Mouse (Mus musculus) kidney, embryonic 16.5 days (tissue): Measurements from ENCODE around the gene Mtfr1l. TPM values are rescaled to one million over a fixed set of nuclear protein-coding genes. Genes with fewer than 3 reads are reported as not detected.

Experiments used
- ATAC-seq: fragments of 200-750 bp; cut with Nextera tagmentation; 2 replicates; pipeline ENCODE4 v1.8.0; 2017; ENCODE audit warnings: moderate TSS enrichment; ENCODE audit not compliant: low FRiP score, low TSS enrichment
- H3K27ac ChIP-seq: fragments of 300-500 bp; sonication (generic); 2 replicates; pipeline ENCODE4 v1.5.1; 2014; ENCODE audit warnings: low read length
- H3K27me3 ChIP-seq: fragments of 300-500 bp; sonication (generic); 2 replicates; pipeline ENCODE4 v1.6.1; 2014; ENCODE audit warnings: low read length, control low read depth, mixed read lengths; ENCODE audit not compliant: insufficient read depth
- H3K36me3 ChIP-seq: fragments of 300-500 bp; sonication (generic); 2 replicates; pipeline ENCODE4 v1.6.1; 2014; ENCODE audit warnings: low read length, control low read depth, mixed read lengths; ENCODE audit not compliant: insufficient read depth
- H3K4me1 ChIP-seq: fragments of 300-500 bp; sonication (generic); 2 replicates; pipeline ENCODE4 v1.6.1; 2014; ENCODE audit warnings: low read length, control low read depth, mixed read lengths; ENCODE audit not compliant: insufficient read depth
- H3K4me2 ChIP-seq: fragments of 300-500 bp; sonication (generic); replicated peaks from 2 replicates; pipeline ENCODE4 v1.6.1; 2014; ENCODE audit warnings: low read depth, low read length
- H3K4me3 ChIP-seq: fragments of 300-500 bp; sonication (generic); 2 replicates; pipeline ENCODE4 v1.5.1; 2014; ENCODE audit warnings: mild to moderate bottlenecking, low read length
- H3K9ac ChIP-seq: fragments of 300-500 bp; sonication (generic); replicated peaks from 2 replicates; pipeline ENCODE4 v1.6.1; 2014; ENCODE audit warnings: low read length
- H3K9me3 ChIP-seq: fragments of 300-500 bp; sonication (generic); 2 replicates; pipeline ENCODE4 v1.6.1; 2016; ENCODE audit warnings: low read length, control low read depth
- WGBS: fragments of 180-500 bp; shearing (Covaris S2); extraction: QIAGEN DNeasy Blood & Tissue Kit; methylation state at CpG from one replicate; pipeline ENCODE4 v1.1.7; 2014; 5-methylcytosine and 5-hydroxymethylcytosine counted together
- polyA plus RNA-seq: library from polyadenylated mRNA; unstranded; fragments of >200 nt; fragmentation: Nextera tagmentation; extraction: Ambion mirVana; gene quantifications from 2 replicates; pipeline ENCODE4 v1.2.1, GENCODE M21; 2015

Mtfr1l gene
- polyA plus RNA-seq, 1 experiment from 2014 or later, result 127 TPM

DNA sequence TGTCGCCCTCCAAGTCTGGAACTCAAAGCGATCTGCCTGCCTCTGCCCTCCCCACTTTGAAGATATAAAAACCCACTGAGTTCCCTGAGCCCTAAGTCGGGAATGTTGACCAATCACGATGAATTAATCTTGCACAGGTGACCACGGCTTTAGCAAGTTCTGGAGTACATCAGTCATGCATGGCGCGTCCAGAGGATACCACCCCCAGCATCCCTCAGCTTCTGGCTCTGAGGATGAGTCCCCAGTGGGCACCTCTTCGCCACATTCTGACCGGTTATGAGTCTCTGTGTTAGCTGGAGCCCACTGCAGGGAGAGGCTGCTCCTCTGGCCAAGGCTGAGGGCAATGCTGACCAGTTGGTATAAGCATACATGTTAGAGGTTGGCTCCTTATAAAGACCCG is 51.0 kb downstream of the Mtfr1l start:
- no peaks in the 10 kb centered on the region for H3K9me3 ChIP-seq
- no peaks in the 10 kb centered on the region for H3K36me3 ChIP-seq
- WGBS, result 79% methylated on average over 10 of the region's 10 CpGs
- H3K27ac ChIP-seq, result no peak overlapping the region
- no peak overlapping the region for H3K4me2 ChIP-seq
- ATAC-seq, result no peak
- peaks cover 5% of the 10 kb centered on the region; the same call in 1 of the 2 replicates for H3K27me3 ChIP-seq
- H3K4me1 ChIP-seq, result no peaks in the 10 kb centered on the region
- no peak overlapping the region for H3K4me3 ChIP-seq
- no peak overlapping the region for H3K9ac ChIP-seq

DNA sequence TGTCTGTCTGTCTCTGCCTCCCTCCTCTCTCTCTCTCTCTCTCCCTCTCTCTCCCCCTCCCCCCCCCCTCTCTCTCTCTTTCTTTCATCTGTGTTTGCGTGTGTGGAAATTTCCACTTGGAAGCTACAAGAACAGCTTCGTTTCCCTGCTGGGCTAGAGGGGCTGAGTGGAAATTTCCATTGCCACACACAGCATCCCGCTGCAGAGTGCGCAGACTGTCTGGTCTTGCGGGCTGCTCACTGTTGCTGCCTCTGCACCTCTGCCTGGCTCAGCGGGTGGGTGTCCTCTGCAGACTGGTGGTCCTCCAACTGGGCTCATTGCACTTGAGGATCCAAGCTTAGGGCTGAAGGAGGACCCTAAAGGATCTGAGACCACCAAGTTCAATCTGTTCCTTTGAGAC is 51.5 kb downstream of the Mtfr1l start:
- H3K4me2 ChIP-seq, result no peak overlapping the region
- no peak overlapping the region for H3K4me3 ChIP-seq
- H3K27me3 ChIP-seq, result peaks cover 5% of the 10 kb centered on the region; the same call in 1 of the 2 replicates
- no peaks in the 10 kb centered on the region for H3K9me3 ChIP-seq
- H3K9ac ChIP-seq, result 0 out of 2 replicates have a peak overlapping the region, but pooled peaks have one; percentile 35
- no peaks in the 10 kb centered on the region for H3K4me1 ChIP-seq
- 58% methylated on average over 6 of the region's 6 CpGs for WGBS
- H3K27ac ChIP-seq, result no peak overlapping the region
- H3K36me3 ChIP-seq, result no peaks in the 10 kb centered on the region
- no peak for ATAC-seq

DNA sequence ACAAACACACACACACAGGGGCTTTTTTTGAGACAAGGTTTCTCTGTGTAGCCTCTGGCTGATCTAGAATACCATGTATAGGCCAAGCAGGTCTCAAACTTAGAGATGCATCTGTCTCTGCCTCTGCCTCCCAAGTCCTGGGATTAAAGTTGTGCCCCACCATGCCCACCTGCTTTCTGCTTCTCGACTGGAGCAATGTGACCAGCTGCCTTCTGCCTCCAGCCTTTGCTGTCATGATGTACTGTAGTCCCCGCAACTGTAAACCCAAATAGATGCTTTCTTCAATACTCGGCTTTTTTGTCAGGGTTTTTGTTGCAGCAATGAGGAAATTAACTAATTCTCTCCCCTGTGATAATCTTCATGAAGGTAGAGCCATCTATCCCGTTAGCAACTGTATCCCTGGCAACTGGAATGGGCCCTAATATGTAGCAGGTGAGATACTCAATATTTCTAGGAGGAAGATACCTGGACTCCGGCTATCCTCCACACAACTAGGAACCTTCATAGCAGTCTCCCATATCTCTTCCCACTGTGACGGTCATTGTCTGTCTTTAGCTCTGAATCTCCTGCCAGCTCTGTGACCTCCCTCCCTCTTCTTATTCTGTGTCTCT is 52.0 kb downstream of the Mtfr1l start:
- Histone ChIP-seq H3K27me3 (peaks cover 5% of the 10 kb centered on the region; the same call in 1 of the 2 replicates), H3K4me3 (no peak overlapping the region), H3K36me3 (no peaks in the 10 kb centered on the region), H3K9ac (no peak overlapping the region), H3K4me1 (no peaks in the 10 kb centered on the region), H3K4me2 (no peak overlapping the region), H3K9me3 (no peaks in the 10 kb centered on the region), H3K27ac (no peak overlapping the region)
- 70% methylated on average over 6 of the region's 6 CpGs for WGBS
- ATAC-seq, result no peak

DNA sequence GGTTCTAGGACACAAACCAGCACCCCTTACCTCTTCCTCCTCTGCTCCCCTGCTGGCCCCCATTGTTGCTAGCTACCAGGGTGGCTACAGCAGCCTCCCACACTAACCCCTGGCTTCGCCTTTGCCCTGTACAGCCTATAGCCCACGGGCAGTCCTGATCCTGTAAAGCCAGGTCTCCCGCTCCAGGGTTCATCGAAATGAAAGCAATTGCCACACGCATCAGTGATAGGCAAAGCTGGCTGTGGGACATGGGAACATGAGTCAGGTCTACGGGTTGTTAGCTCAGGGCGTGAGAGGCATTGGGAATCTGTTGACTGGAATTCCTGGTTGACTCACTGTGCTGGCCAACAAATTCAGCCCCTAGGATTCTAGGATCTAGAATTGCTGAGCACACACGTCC is 52.7 kb downstream of the Mtfr1l start:
- Histone ChIP-seq H3K9me3 (no peaks in the 10 kb centered on the region), H3K4me3 (no peak overlapping the region), H3K27ac (no peak overlapping the region), H3K4me2 (no peak overlapping the region), H3K9ac (no peak overlapping the region), H3K36me3 (no peaks in the 10 kb centered on the region), H3K27me3 (peaks cover 5% of the 10 kb centered on the region; the same call in 1 of the 2 replicates), H3K4me1 (no peaks in the 10 kb centered on the region)
- no peak for ATAC-seq
- WGBS, result 59% methylated on average over 8 of the region's 8 CpGs

DNA sequence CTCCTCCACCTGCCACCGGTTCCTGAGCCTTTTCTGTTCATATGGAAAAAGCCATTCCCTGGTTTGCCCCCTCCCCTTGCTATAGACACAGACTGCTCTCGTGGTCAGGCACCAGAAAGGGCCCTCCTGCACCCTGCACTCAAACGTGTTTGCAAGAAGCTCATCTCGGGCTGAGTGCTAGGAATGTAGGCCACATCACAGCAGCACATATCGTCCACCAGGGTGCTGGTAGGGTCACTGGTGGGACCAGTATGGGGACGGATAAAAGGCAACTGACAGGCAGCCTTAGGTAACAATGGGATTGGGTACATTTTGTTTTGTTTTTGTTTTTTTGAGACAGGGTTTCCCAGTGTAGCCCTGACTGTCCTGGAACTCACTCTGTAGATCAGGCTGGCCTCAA is 53.9 kb downstream of the Mtfr1l start:
- WGBS, result 59% methylated on average over 6 of the region's 6 CpGs
- Histone ChIP-seq H3K4me2 (no peak overlapping the region), H3K9me3 (no peaks in the 10 kb centered on the region), H3K4me3 (no peak overlapping the region), H3K27me3 (peaks cover 5% of the 10 kb centered on the region; the same call in 1 of the 2 replicates), H3K9ac (no peak overlapping the region), H3K27ac (no peak overlapping the region), H3K36me3 (no peaks in the 10 kb centered on the region), H3K4me1 (no peaks in the 10 kb centered on the region)
- no peak for ATAC-seq

DNA sequence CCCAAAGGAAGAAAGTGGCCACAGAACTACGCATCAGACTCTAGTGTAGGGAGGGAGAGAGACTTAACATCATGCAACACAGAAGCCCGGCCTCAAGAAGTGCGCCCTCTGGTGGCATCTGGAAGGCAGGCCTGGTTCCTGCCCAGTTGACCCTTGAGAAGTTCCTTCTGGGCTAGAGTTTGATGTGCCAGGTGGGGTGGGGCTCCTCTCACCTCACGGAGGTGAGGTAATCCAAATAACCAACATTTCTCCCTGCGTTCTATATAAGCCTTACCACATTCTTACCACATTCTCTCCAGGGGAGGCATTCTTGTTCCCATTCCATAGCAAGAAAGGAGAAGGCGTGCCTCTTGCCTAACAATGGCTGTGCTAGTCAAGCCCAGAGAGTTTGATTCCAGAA is 54.3 kb downstream of the Mtfr1l start:
- Histone ChIP-seq H3K4me2 (no peak overlapping the region), H3K9me3 (no peaks in the 10 kb centered on the region), H3K27me3 (peaks cover 5% of the 10 kb centered on the region; the same call in 1 of the 2 replicates), H3K36me3 (peaks cover under 1% of the 10 kb centered on the region; the same call in 1 of the 2 replicates), H3K27ac (no peak overlapping the region), H3K4me3 (no peak overlapping the region), H3K4me1 (no peaks in the 10 kb centered on the region), H3K9ac (no peak overlapping the region)
- ATAC-seq, result no peak
- 24% methylated on average over 6 of the region's 6 CpGs for WGBS

DNA sequence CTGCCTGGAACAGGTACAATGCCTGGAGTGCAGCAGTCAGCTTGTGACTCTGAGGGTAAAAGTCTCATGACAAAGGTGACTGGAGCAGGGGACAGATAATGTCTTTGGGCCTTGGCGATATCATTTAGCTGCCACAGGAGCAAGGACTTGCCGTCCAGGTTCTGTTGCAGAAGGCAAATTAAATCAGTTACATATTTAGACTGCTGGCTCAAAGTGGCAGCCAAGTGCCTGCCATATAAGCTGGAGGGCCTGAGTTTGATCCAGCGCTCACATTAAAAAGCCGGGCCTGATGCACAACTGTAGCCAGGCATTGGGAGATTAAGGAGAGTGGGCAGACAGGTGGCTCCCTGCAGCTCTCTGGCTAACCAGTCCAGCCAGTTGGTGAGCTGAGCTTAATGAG is 55.3 kb downstream of the Mtfr1l start:
- Histone ChIP-seq H3K36me3 (peaks cover 10% of the 10 kb centered on the region), H3K27ac (no peak overlapping the region), H3K27me3 (peaks cover 5% of the 10 kb centered on the region; the same call in 1 of the 2 replicates), H3K9ac (no peak overlapping the region), H3K9me3 (no peaks in the 10 kb centered on the region), H3K4me1 (no peaks in the 10 kb centered on the region), H3K4me2 (no peak overlapping the region), H3K4me3 (no peak overlapping the region)
- 84% methylated on average over 4 of the region's 4 CpGs for WGBS
- no peak for ATAC-seq

DNA sequence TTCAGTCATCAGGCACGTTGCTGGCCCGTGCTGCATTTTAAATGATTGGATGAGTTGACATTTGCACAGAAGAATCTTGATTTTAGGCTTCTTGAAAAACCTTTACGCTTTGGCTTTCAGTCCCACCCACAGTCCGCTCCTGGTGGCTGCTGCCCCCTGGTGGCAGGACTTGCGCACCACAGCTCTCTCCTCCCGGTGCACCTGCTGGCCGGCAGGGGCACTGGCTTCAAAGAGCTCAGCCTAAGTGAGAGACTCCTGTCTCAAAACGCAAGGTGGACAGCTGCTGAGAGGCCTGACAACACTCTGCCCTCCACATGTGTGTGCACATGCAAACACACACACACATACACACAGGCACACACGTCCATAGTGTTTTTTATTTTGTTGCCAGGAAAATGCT is 57.2 kb downstream of the Mtfr1l start:
- 7% methylated on average over 9 of the region's 9 CpGs for WGBS
- Histone ChIP-seq H3K9ac (no peak overlapping the region), H3K9me3 (no peaks in the 10 kb centered on the region), H3K27ac (no peak overlapping the region), H3K4me1 (no peaks in the 10 kb centered on the region), H3K4me3 (no peak overlapping the region), H3K4me2 (no peak overlapping the region), H3K36me3 (peaks cover 23% of the 10 kb centered on the region), H3K27me3 (0 out of 2 replicates have a peak, but pooled peaks cover under 1% of the 10 kb centered on the region)
- peak; percentile 58 for ATAC-seq

DNA sequence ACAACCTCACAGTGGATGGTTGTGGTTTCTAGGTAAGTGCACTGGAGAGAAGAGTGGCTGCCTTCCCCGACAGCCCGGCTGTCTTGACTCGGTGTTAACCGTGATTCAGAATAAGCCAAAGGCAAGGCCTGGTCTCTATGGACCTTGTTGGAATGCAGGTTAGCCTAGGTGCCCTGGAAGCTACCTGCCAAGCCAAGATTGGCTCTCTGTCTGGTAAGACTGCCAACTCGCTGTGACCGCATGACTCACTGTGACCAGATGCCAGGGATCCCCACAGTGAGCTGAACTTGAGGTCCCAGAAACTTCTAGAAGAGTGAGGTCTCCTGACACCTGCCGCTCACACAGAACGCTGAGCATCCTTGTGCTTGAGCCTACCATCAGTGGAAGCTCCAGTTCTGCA is 58.3 kb downstream of the Mtfr1l start:
- Histone ChIP-seq H3K4me2 (no peak overlapping the region), H3K36me3 (peaks cover 35% of the 10 kb centered on the region), H3K9me3 (no peaks in the 10 kb centered on the region), H3K9ac (no peak overlapping the region), H3K4me3 (no peak overlapping the region), H3K4me1 (no peaks in the 10 kb centered on the region), H3K27ac (no peak overlapping the region), H3K27me3 (no peaks in the 10 kb centered on the region)
- WGBS, result 86% methylated on average over 8 of the region's 8 CpGs
- ATAC-seq, result no peak
